Mouse (Mus musculus): ENCODE data around the gene Ccrl2. TPM values are rescaled to one million over a fixed set of nuclear protein-coding genes. Genes with fewer than 3 reads are reported as not detected.

Ccrl2 gene
- polyA plus RNA-seq, 1 experiment from 2014 or later, result 1.5 TPM

- no peak overlapping the region for H3K4me3 ChIP-seq
- no peak overlapping the region for H3K4me2 ChIP-seq (replicated peaks)
- no peak overlapping the region for H3K27ac ChIP-seq (replicated peaks)
- no peak for ATAC-seq (ENCODE audit: low FRiP score, low read depth)
- 78% methylated on average over 4 of the region's 4 CpGs for WGBS
- no peaks in the 10 kb centered on the region for H3K9me3 ChIP-seq
- H3K9ac ChIP-seq (replicated peaks), result no peak overlapping the region
- no peaks in the 10 kb centered on the region for H3K27me3 ChIP-seq
- H3K4me1 ChIP-seq, result no peaks in the 10 kb centered on the region
- no peaks in the 10 kb centered on the region for H3K36me3 ChIP-seq
These were observed 41.7 kb downstream of the Ccrl2 start for GRCm38 (mm10) chr9:111015658-111016057.

- Histone ChIP-seq H3K9me3 (no peaks in the 10 kb centered on the region), H3K36me3 (no peaks in the 10 kb centered on the region), H3K27ac (replicated peaks) (no peak overlapping the region), H3K4me2 (replicated peaks) (no peak overlapping the region), H3K4me3 (no peak overlapping the region), H3K9ac (replicated peaks) (no peak overlapping the region), H3K27me3 (no peaks in the 10 kb centered on the region), H3K4me1 (no peaks in the 10 kb centered on the region)
- 92% methylated on average over 3 of the region's 3 CpGs for WGBS
- ATAC-seq (ENCODE audit: low FRiP score, low read depth), result no peak
These were observed 45.3 kb downstream of the Ccrl2 start for GRCm38 (mm10) chr9:111012041-111012440.

GRCm38 (mm10) chr9:111011550-111011949, 45.8 kb downstream of the Ccrl2 start:
- WGBS, result 83% methylated on average over 9 of the region's 9 CpGs
- Histone ChIP-seq H3K9me3 (no peaks in the 10 kb centered on the region), H3K27ac (replicated peaks) (no peak overlapping the region), H3K36me3 (no peaks in the 10 kb centered on the region), H3K4me2 (replicated peaks) (no peak overlapping the region), H3K27me3 (no peaks in the 10 kb centered on the region), H3K4me3 (no peak overlapping the region), H3K9ac (replicated peaks) (no peak overlapping the region), H3K4me1 (no peaks in the 10 kb centered on the region)
- no peak for ATAC-seq (ENCODE audit: low FRiP score, low read depth)

- Histone ChIP-seq H3K27me3 (no peaks in the 10 kb centered on the region), H3K36me3 (no peaks in the 10 kb centered on the region), H3K9ac (replicated peaks) (no peak overlapping the region), H3K9me3 (no peaks in the 10 kb centered on the region), H3K4me2 (replicated peaks) (no peak overlapping the region), H3K4me3 (no peak overlapping the region), H3K4me1 (no peaks in the 10 kb centered on the region), H3K27ac (replicated peaks) (no peak overlapping the region)
- ATAC-seq (ENCODE audit: low FRiP score, low read depth), result no peak
- 71% methylated on average over 3 of the region's 3 CpGs for WGBS
These were observed 47.6 kb downstream of the Ccrl2 start for GRCm38 (mm10) chr9:111009763-111010162.

- no peaks in the 10 kb centered on the region for H3K27me3 ChIP-seq
- no peak overlapping the region for H3K9ac ChIP-seq (replicated peaks)
- H3K4me3 ChIP-seq, result no peak overlapping the region
- no peak overlapping the region for H3K27ac ChIP-seq (replicated peaks)
- ATAC-seq (ENCODE audit: low FRiP score, low read depth), result no peak
- 96% methylated on average over 2 of the region's 2 CpGs for WGBS
- H3K36me3 ChIP-seq, result no peaks in the 10 kb centered on the region
- H3K4me1 ChIP-seq, result no peaks in the 10 kb centered on the region
- no peak overlapping the region for H3K4me2 ChIP-seq (replicated peaks)
- no peaks in the 10 kb centered on the region for H3K9me3 ChIP-seq
These were observed 50.8 kb downstream of the Ccrl2 start for GRCm38 (mm10) chr9:111006544-111006943.

Other genes starting within 250 kb of the Ccrl2 start
- gene Prss44, start 243.5 kb downstream of the Ccrl2 start, polyA plus RNA-seq (2016; fragmentation: Nextera tagmentation; extraction: Ambion mirVana), result not detected in 2 replicates
- not detected in 2 replicates for gene Prss43, start 230.8 kb downstream of the Ccrl2 start, polyA plus RNA-seq (2016; fragmentation: Nextera tagmentation; extraction: Ambion mirVana)
- not detected in 2 replicates for gene Prss45, start 222.9 kb downstream of the Ccrl2 start, polyA plus RNA-seq (2016; fragmentation: Nextera tagmentation; extraction: Ambion mirVana)
- gene Prss46, start 213.0 kb downstream of the Ccrl2 start, polyA plus RNA-seq (2016; fragmentation: Nextera tagmentation; extraction: Ambion mirVana), result not detected in 2 replicates
- 0.21 TPM in 1 of 2 replicates, not detected in the other for gene Prss50, start 199.6 kb downstream of the Ccrl2 start, polyA plus RNA-seq (2016; fragmentation: Nextera tagmentation; extraction: Ambion mirVana)
- 0.88 and 1.3 TPM in 2 replicates for gene Als2cl, start 177.6 kb downstream of the Ccrl2 start, polyA plus RNA-seq (2016; fragmentation: Nextera tagmentation; extraction: Ambion mirVana)
- gene Tmie, start 177.4 kb downstream of the Ccrl2 start, polyA plus RNA-seq (2016; fragmentation: Nextera tagmentation; extraction: Ambion mirVana), result 0.17 and 0.24 TPM in 2 replicates
- gene Fam240a, start 140.7 kb downstream of the Ccrl2 start, polyA plus RNA-seq (2016; fragmentation: Nextera tagmentation; extraction: Ambion mirVana), result not detected in 2 replicates
- not detected in 2 replicates for gene Tdgf1, start 111.4 kb downstream of the Ccrl2 start, polyA plus RNA-seq (2016; fragmentation: Nextera tagmentation; extraction: Ambion mirVana)
- 0.35 TPM in 1 of 2 replicates, not detected in the other for gene Lrrc2, start 106.0 kb downstream of the Ccrl2 start, polyA plus RNA-seq (2016; fragmentation: Nextera tagmentation; extraction: Ambion mirVana)
- not detected in 2 replicates for gene Rtp3, start 66.9 kb downstream of the Ccrl2 start, polyA plus RNA-seq (2016; fragmentation: Nextera tagmentation; extraction: Ambion mirVana)
- 1.1 and 1.8 TPM in 2 replicates for gene Ltf, start 38.2 kb downstream of the Ccrl2 start, polyA plus RNA-seq (2016; fragmentation: Nextera tagmentation; extraction: Ambion mirVana)
- gene Lrrfip2, start 60.1 kb upstream of the Ccrl2 start, polyA plus RNA-seq (2016; fragmentation: Nextera tagmentation; extraction: Ambion mirVana), result 50.5 and 53.6 TPM in 2 replicates
- 46.8 and 47.4 TPM in 2 replicates for gene Mlh1, start 214.3 kb upstream of the Ccrl2 start, polyA plus RNA-seq (2016; fragmentation: Nextera tagmentation; extraction: Ambion mirVana)
- 47.3 and 51.5 TPM in 2 replicates for gene Epm2aip1, start 214.4 kb upstream of the Ccrl2 start, polyA plus RNA-seq (2016; fragmentation: Nextera tagmentation; extraction: Ambion mirVana)

Measured in midbrain, embryonic 12.5 days (tissue).